Mouse (Mus musculus) CH12.LX (cell line): ENCODE results near the gene Gna14. TPM values are rescaled to one million over a fixed set of nuclear protein-coding genes. Genes with fewer than 3 reads are reported as not detected.

ENCODE experiments used
- DNase-seq: peaks from one replicate; pipeline ENCODE4 v3.0.0-alpha.2; 2013; ENCODE audit errors: extremely low read depth
- H3K27ac ChIP-seq: 2 replicates; pipeline ENCODE4 v1.5.1; 2012; ENCODE audit warnings: low read depth, mild to moderate bottlenecking, control low read depth, moderate library complexity; ENCODE audit not compliant: insufficient read depth
- H3K27me3 ChIP-seq: replicated peaks from 2 replicates; pipeline ENCODE3; 2012; ENCODE audit warnings: inconsistent platforms
- H3K36me3 ChIP-seq, 2 experiments: replicated peaks in 1 of 2; 2 replicates each; pipeline versions ENCODE3 to v1.6.1; 2012; ENCODE audit warnings: inconsistent platforms in 1 of 2, low read length in 1 of 2, mild to moderate bottlenecking in 1 of 2, mixed read lengths in 1 of 2, moderate library complexity in 1 of 2; ENCODE audit not compliant: control insufficient read depth in 1 of 2, insufficient read depth in 1 of 2
- H3K4me1 ChIP-seq, 2 experiments: 2 replicates each; pipeline ENCODE4 v1.6.1; 2012; ENCODE audit warnings: inconsistent platforms in 1 of 2, moderate library complexity in 1 of 2; ENCODE audit not compliant: insufficient read depth in 2 of 2, control insufficient read depth in 1 of 2
- H3K4me2 ChIP-seq: 2 replicates; pipeline ENCODE4 v1.6.1; 2012; ENCODE audit warnings: low read depth, mild to moderate bottlenecking, control low read depth; ENCODE audit not compliant: poor library complexity, insufficient read depth, severe bottlenecking
- H3K4me3 ChIP-seq, 3 experiments: fragments of 150-350 bp in 1 of 3; sonication (generic) in 1 of 3; replicated peaks in 1 of 3; 2 replicates each; pipeline versions ENCODE3 to v1.5.1; 2011 to 2012; ENCODE audit warnings: low read depth in 2 of 3, low read length in 2 of 3, mild to moderate bottlenecking in 2 of 3, moderate library complexity in 2 of 3, control low read depth in 1 of 3, improper control_type of control experiment in 1 of 3, inconsistent platforms in 1 of 3, mixed read lengths in 1 of 3; ENCODE audit not compliant: poor library complexity in 1 of 3
- H3K79me2 ChIP-seq: replicated peaks from 2 replicates; pipeline ENCODE4 v1.6.1; 2012; ENCODE audit warnings: mild to moderate bottlenecking, moderate library complexity; ENCODE audit not compliant: control insufficient read depth, poor library complexity, insufficient read depth, severe bottlenecking; ENCODE audit errors: extremely low read depth
- H3K9ac ChIP-seq: 2 replicates; pipeline ENCODE4 v1.6.1; 2012; ENCODE audit warnings: low read depth, mild to moderate bottlenecking, control low read depth, moderate library complexity; ENCODE audit not compliant: insufficient read depth
- H3K9me3 ChIP-seq: replicated peaks from 2 replicates; pipeline ENCODE3; 2012; ENCODE audit warnings: low read length, inconsistent platforms, mixed read lengths
- BHLHE40 ChIP-seq: IDR thresholded peaks from 2 replicates; pipeline ENCODE4 v1.6.1; 2011; ENCODE audit warnings: mild to moderate bottlenecking, low read depth, low read length, improper control_type of control experiment
- CTCF ChIP-seq, 2 experiments: IDR thresholded peaks in 1 of 2; conservative IDR thresholded peaks in 1 of 2; 2 replicates each; pipeline ENCODE4 v1.5.1; 2011 to 2012; ENCODE audit warnings: low read depth in 2 of 2, low read length in 2 of 2, improper control_type of control experiment in 1 of 2, inconsistent platforms in 1 of 2, mild to moderate bottlenecking in 1 of 2, moderate library complexity in 1 of 2
- E2F4 ChIP-seq: IDR thresholded peaks from 2 replicates; pipeline ENCODE4 v1.6.1; 2011; ENCODE audit warnings: low read depth, low read length, improper control_type of control experiment; ENCODE audit not compliant: insufficient replicate concordance
- EP300 ChIP-seq: IDR thresholded peaks from 2 replicates; pipeline ENCODE4 v1.6.1; 2011; ENCODE audit warnings: low read length, improper control_type of control experiment
- ETS1 ChIP-seq: conservative IDR thresholded peaks from 2 replicates; pipeline ENCODE4 v1.6.1; 2012; ENCODE audit warnings: low read depth, mild to moderate bottlenecking, inconsistent platforms, low read length, improper control_type of control experiment, moderate library complexity
- HCFC1 ChIP-seq: IDR thresholded peaks from 2 replicates; pipeline ENCODE4 v1.6.1; 2012; ENCODE audit warnings: low read depth, mild to moderate bottlenecking, inconsistent platforms, low read length, improper control_type of control experiment
- IRF4 ChIP-seq: IDR thresholded peaks from 2 replicates; pipeline ENCODE4 v1.6.1; 2014; ENCODE audit warnings: low read depth, mild to moderate bottlenecking, inconsistent platforms, low read length, improper control_type of control experiment
- JUN ChIP-seq: IDR thresholded peaks from 2 replicates; pipeline ENCODE4 v1.6.1; 2011; ENCODE audit warnings: low read depth, mild to moderate bottlenecking, low read length, improper control_type of control experiment, moderate library complexity; ENCODE audit not compliant: insufficient read depth
- KAT2A ChIP-seq: IDR thresholded peaks from 2 replicates; pipeline ENCODE4 v1.6.1; 2012; ENCODE audit warnings: low read length, improper control_type of control experiment, inconsistent platforms; ENCODE audit not compliant: insufficient replicate concordance
- MAFK ChIP-seq: IDR thresholded peaks from 2 replicates; pipeline ENCODE4 v1.6.1; 2011; ENCODE audit warnings: low read length, improper control_type of control experiment; ENCODE audit not compliant: insufficient replicate concordance
- MAZ ChIP-seq: IDR thresholded peaks from 2 replicates; pipeline ENCODE4 v1.6.1; 2012; ENCODE audit warnings: low read depth, mild to moderate bottlenecking, inconsistent platforms, low read length, improper control_type of control experiment, moderate library complexity
- MEF2A ChIP-seq: IDR thresholded peaks from 2 replicates; pipeline ENCODE4 v1.6.1; 2014; ENCODE audit warnings: low read depth, mild to moderate bottlenecking, inconsistent platforms, low read length, improper control_type of control experiment, borderline replicate concordance
- MXI1 ChIP-seq: IDR thresholded peaks from 2 replicates; pipeline ENCODE4 v1.6.1; 2011; ENCODE audit warnings: mild to moderate bottlenecking, low read depth, low read length, improper control_type of control experiment
- MYC ChIP-seq: IDR thresholded peaks from 2 replicates; pipeline ENCODE4 v1.6.1; 2011; ENCODE audit warnings: low read depth, mild to moderate bottlenecking, improper control_type of control experiment, low read length
- NRF1 ChIP-seq: IDR thresholded peaks from 2 replicates; pipeline ENCODE4 v1.6.1; 2014; ENCODE audit warnings: low read depth, mild to moderate bottlenecking, inconsistent platforms, low read length, improper control_type of control experiment, moderate library complexity
- SIN3A ChIP-seq: IDR thresholded peaks from 2 replicates; pipeline ENCODE4 v1.6.1; 2012; ENCODE audit warnings: low read length, improper control_type of control experiment, inconsistent platforms
- TCF12 ChIP-seq: IDR thresholded peaks from 2 replicates; pipeline ENCODE4 v1.6.1; 2014; ENCODE audit warnings: low read depth, mild to moderate bottlenecking, inconsistent platforms, low read length, improper control_type of control experiment
- ZC3H11A ChIP-seq: IDR thresholded peaks from 2 replicates; pipeline ENCODE4 v1.6.1; 2012; ENCODE audit warnings: low read depth, mild to moderate bottlenecking, inconsistent platforms, low read length, improper control_type of control experiment
- ZMIZ1 ChIP-seq: IDR thresholded peaks from 2 replicates; pipeline ENCODE4 v1.6.1; 2012; ENCODE audit warnings: low read depth, mild to moderate bottlenecking, inconsistent platforms, low read length, improper control_type of control experiment
- ZNF384 ChIP-seq: IDR thresholded peaks from 2 replicates; pipeline ENCODE4 v1.6.1; 2012; ENCODE audit warnings: low read depth, low read length, improper control_type of control experiment, inconsistent platforms
- dilution Hi-C: fragments of 300-500 bp; cut with MboI; formaldehyde crosslinking; loops from 2 replicates; pipeline ENCODE4 v1.14.3; 2020; ENCODE audit warnings: low sequenced_read_pairs; ENCODE audit not compliant: extremely low pct_unique_long_range_greater_than_20kb, extremely low pct_ligation_motif_present
- in situ Hi-C: fragments of 300-500 bp; cut with MboI; formaldehyde crosslinking; loops from 3 replicates; pipeline ENCODE4 v1.14.3; 2019; ENCODE audit warnings: low sequenced_read_pairs, low pct_ligation_motif_present, low pct_unique_long_range_greater_than_20kb, mixed read lengths
- polyA plus RNA-seq: library from polyadenylated mRNA; unstranded; fragments of >175 nt; gene quantifications from 2 replicates; pipeline ENCODE4 v1.2.1, GENCODE M21; 2012; ENCODE audit warnings: low read depth; ENCODE audit not compliant: insufficient read length
- total RNA-seq, 2 experiments: library from RNA; depleted of rRNA; stranded (reverse); fragments of 300-350 nt in 1 of 2; fragments of >200 nt in 1 of 2; gene quantifications; 2 replicates each; pipeline ENCODE4 v1.2.3; 2012 to 2014

Gene Gna14
- total and polyA plus RNA-seq, 3 experiments = 0.08 TPM; not detected in 2

- Histone ChIP-seq H3K36me3 (no peaks in the 10 kb centered on the region), H3K4me2 (no peak overlapping the region), H3K4me3 (no peak overlapping the region), H3K9ac (no peak overlapping the region), H3K79me2 (no peaks in the 10 kb centered on the region), H3K4me1 (peaks cover 2 to 21% of the 10 kb centered on the region in 2 experiments; a peak in 3 of 4 replicates), H3K27ac (no peak overlapping the region), H3K9me3 (peaks cover 3% of the 10 kb centered on the region), H3K27me3 (no peaks in the 10 kb centered on the region)
- DNase-seq = peak; percentile 43
- dilution Hi-C loops (no loop called here), in situ Hi-C loops (no loop called here)
- TF ChIP-seq MEF2A = no peak
- no peak for TF ChIP-seq JUN
- TF ChIP-seq E2F4 = no peak
- TF ChIP-seq MYC = no peak
- TF ChIP-seq HCFC1 = no peak
- TF ChIP-seq IRF4 = no peak
- TF ChIP-seq TCF12 = no peak
- no peak for TF ChIP-seq MAFK
- no peak for TF ChIP-seq CTCF (conservative IDR thresholded peaks at IDR 0.05 in 1 of 2, IDR thresholded peaks at IDR 0.05 in 1 of 2; ENCODE audit: low read depth in 2 of 2, low read length in 2 of 2)
- TF ChIP-seq BHLHE40 = no peak
- TF ChIP-seq EP300 = no peak
- no peak for TF ChIP-seq SIN3A
- TF ChIP-seq ZNF384 = no peak
- no peak for TF ChIP-seq NRF1
- TF ChIP-seq ETS1 = no peak
- TF ChIP-seq ZMIZ1 = no peak
- TF ChIP-seq MAZ = no peak
These were observed 75.0 kb downstream of the Gna14 start for GRCm38 (mm10) chr19:16510343-16511080.

GRCm38 (mm10) chr19:16511081-16511420 is 75.5 kb downstream of the Gna14 start:
- dilution Hi-C loops (no loop called here), in situ Hi-C loops (no loop called here)
- H3K4me3 ChIP-seq = no peak overlapping the region
- H3K9me3 ChIP-seq = peaks cover 3% of the 10 kb centered on the region
- H3K27ac ChIP-seq = no peak overlapping the region
- H3K79me2 ChIP-seq = no peaks in the 10 kb centered on the region
- no peak for DNase-seq
- no peak overlapping the region for H3K4me2 ChIP-seq
- H3K4me1 ChIP-seq = peaks cover 2 to 21% of the 10 kb centered on the region in 2 experiments; a peak in 3 of 4 replicates
- H3K27me3 ChIP-seq = no peaks in the 10 kb centered on the region
- H3K9ac ChIP-seq = no peak overlapping the region
- TF ChIP-seq NRF1 = no peak
- TF ChIP-seq ZC3H11A = no peak
- no peak for TF ChIP-seq E2F4
- TF ChIP-seq ZNF384 = no peak
- TF ChIP-seq IRF4 = no peak
- TF ChIP-seq SIN3A = no peak
- no peak for TF ChIP-seq MAZ
- no peak for TF ChIP-seq KAT2A
- no peak for TF ChIP-seq EP300
- TF ChIP-seq JUN = no peak
- TF ChIP-seq MXI1 = no peak
- no peaks in the 10 kb centered on the region for H3K36me3 ChIP-seq
